Mouse (Mus musculus) heart, postnatal 0 days (tissue): ENCODE measurements around the gene Uhrf1. TPM values are rescaled to one million over a fixed set of nuclear protein-coding genes. Genes with fewer than 3 reads are reported as not detected.
A peak's percentile ranks its signal among the peaks of the same experiment; 100 is the strongest.

Experiments
- ATAC-seq: fragments of 200-750 bp; cut with Nextera tagmentation; 2 replicates; pipeline ENCODE4 v1.8.0; 2017; ENCODE audit warnings: low read depth, moderate number of reproducible peaks, moderate library complexity; ENCODE audit not compliant: insufficient read depth
- DNase-seq: peaks from one replicate; pipeline ENCODE4 v3.0.0-alpha.2; 2016; ENCODE audit warnings: low spot score
- H3K27ac ChIP-seq: fragments of 300-500 bp; sonication (generic); 2 replicates; pipeline ENCODE4 v1.5.1; 2014; ENCODE audit warnings: low read depth, mild to moderate bottlenecking
- H3K27me3 ChIP-seq: fragments of 300-500 bp; sonication (generic); 2 replicates; pipeline ENCODE4 v1.6.1; 2014; ENCODE audit warnings: low read length, mixed read lengths; ENCODE audit not compliant: control insufficient read depth, insufficient read depth
- H3K36me3 ChIP-seq: fragments of 300-500 bp; sonication (generic); replicated peaks from 2 replicates; pipeline ENCODE4 v1.6.1; 2014; ENCODE audit warnings: low read length, mixed read lengths; ENCODE audit not compliant: control insufficient read depth, insufficient read depth
- H3K4me1 ChIP-seq: fragments of 300-500 bp; sonication (generic); 2 replicates; pipeline ENCODE4 v1.6.1; 2014; ENCODE audit warnings: antibody characterized with exemption; ENCODE audit not compliant: control insufficient read depth, insufficient read depth
- H3K4me2 ChIP-seq: fragments of 300-500 bp; sonication (generic); 2 replicates; pipeline ENCODE4 v1.6.1; 2014; ENCODE audit warnings: low read depth, mild to moderate bottlenecking, low read length, moderate library complexity
- H3K4me3 ChIP-seq: fragments of 300-500 bp; sonication (generic); 2 replicates; pipeline ENCODE4 v1.5.1; 2014; ENCODE audit warnings: low read depth, low read length
- H3K9ac ChIP-seq: fragments of 300-500 bp; sonication (generic); replicated peaks from 2 replicates; pipeline ENCODE4 v1.6.1; 2014; ENCODE audit warnings: low read depth, low read length, mixed read lengths
- H3K9me3 ChIP-seq: fragments of 300-500 bp; sonication (generic); replicated peaks from 2 replicates; pipeline ENCODE4 v1.6.1; 2016; ENCODE audit warnings: low read length; ENCODE audit not compliant: control insufficient read depth
- CTCF ChIP-seq: IDR thresholded peaks from 2 replicates; pipeline ENCODE4 v1.5.1; 2016; ENCODE audit warnings: antibody characterized with exemption, control low read depth, low read depth
- EP300 ChIP-seq: IDR thresholded peaks from 2 replicates; pipeline ENCODE4 v1.6.1; 2016; ENCODE audit warnings: antibody characterized with exemption, low read depth
- WGBS: fragments of 180-500 bp; shearing (Covaris S2); extraction: QIAGEN DNeasy Blood & Tissue Kit; methylation state at CpG from one replicate; pipeline ENCODE4 v1.1.7; 2014; 5-methylcytosine and 5-hydroxymethylcytosine counted together
- polyA plus RNA-seq: library from polyadenylated mRNA; unstranded; fragments of >200 nt; fragmentation: Nextera tagmentation; extraction: Ambion mirVana; gene quantifications from 2 replicates; pipeline ENCODE4 v1.2.1, GENCODE M21; 2015
- total RNA-seq: library from RNA; depleted of rRNA; stranded (reverse); fragments of >200 nt; gene quantifications from 2 replicates; pipeline ENCODE4 v1.2.3, GENCODE M21; 2014; ENCODE audit warnings: low replicate concordance

The Uhrf1 gene
- total and polyA plus RNA-seq, 2 experiments from 2014 or later = 13.2 to 26.8 TPM

GRCm38 (mm10) chr17:56359864-56360263, 56.7 kb downstream of the Uhrf1 start:
- no peak overlapping the region for H3K4me2 ChIP-seq
- no peaks in the 10 kb centered on the region for H3K27me3 ChIP-seq
- H3K27ac ChIP-seq = no peak overlapping the region
- DNase-seq (no peak), ATAC-seq (no peak)
- H3K4me1 ChIP-seq = no peaks in the 10 kb centered on the region
- TF ChIP-seq EP300 (no peak), CTCF (no peak)
- peaks cover 47% of the 10 kb centered on the region for H3K36me3 ChIP-seq
- H3K4me3 ChIP-seq = no peak overlapping the region
- no peaks in the 10 kb centered on the region for H3K9me3 ChIP-seq
- no peak overlapping the region for H3K9ac ChIP-seq
- 74% methylated on average over 1 of the region's 1 CpGs for WGBS

DNA sequence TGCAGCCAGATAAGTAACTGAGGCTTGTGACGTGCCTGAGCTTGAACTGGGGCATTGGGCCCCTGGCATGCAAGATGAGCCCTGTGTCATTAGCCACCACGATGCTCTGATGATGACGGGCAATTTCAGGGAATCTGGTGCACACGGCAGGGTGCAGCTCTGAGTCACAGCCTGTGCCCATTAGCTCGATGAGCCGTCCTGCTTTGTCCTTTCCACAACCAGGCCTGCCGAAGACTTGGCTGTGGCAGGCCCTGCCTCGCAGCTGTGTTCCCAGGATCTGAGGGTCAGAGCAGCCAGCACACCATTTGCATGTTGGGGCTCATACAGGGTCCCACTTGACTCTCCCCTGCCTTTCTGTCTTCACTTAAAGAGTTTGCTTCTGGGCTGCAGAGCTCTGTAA, 57.3 kb downstream of the Uhrf1 start:
- H3K9ac ChIP-seq = no peak overlapping the region
- no peaks in the 10 kb centered on the region for H3K27me3 ChIP-seq
- peaks cover 47% of the 10 kb centered on the region for H3K36me3 ChIP-seq
- no peak for DNase-seq
- H3K9me3 ChIP-seq = no peaks in the 10 kb centered on the region
- TF ChIP-seq CTCF (no peak), EP300 (no peak)
- H3K27ac ChIP-seq = no peak overlapping the region
- ATAC-seq = no peak
- WGBS = 64% methylated on average over 8 of the region's 8 CpGs
- H3K4me2 ChIP-seq = no peak overlapping the region
- H3K4me3 ChIP-seq = no peak overlapping the region
- H3K4me1 ChIP-seq = 0 out of 2 replicates have a peak, but pooled peaks cover under 1% of the 10 kb centered on the region

GRCm38 (mm10) chr17:56361542-56361941, 58.4 kb downstream of the Uhrf1 start:
- Histone ChIP-seq H3K36me3 (peaks cover 36% of the 10 kb centered on the region), H3K9me3 (no peaks in the 10 kb centered on the region), H3K4me1 (peaks cover 8% of the 10 kb centered on the region; the same call in 1 of the 2 replicates), H3K27me3 (no peaks in the 10 kb centered on the region), H3K9ac (no peak overlapping the region), H3K4me3 (no peak overlapping the region), H3K27ac (no peak overlapping the region), H3K4me2 (no peak overlapping the region)
- no peak for TF ChIP-seq EP300
- no peak for TF ChIP-seq CTCF
- 90% methylated on average over 2 of the region's 2 CpGs for WGBS
- DNase-seq (no peak), ATAC-seq (no peak)

DNA sequence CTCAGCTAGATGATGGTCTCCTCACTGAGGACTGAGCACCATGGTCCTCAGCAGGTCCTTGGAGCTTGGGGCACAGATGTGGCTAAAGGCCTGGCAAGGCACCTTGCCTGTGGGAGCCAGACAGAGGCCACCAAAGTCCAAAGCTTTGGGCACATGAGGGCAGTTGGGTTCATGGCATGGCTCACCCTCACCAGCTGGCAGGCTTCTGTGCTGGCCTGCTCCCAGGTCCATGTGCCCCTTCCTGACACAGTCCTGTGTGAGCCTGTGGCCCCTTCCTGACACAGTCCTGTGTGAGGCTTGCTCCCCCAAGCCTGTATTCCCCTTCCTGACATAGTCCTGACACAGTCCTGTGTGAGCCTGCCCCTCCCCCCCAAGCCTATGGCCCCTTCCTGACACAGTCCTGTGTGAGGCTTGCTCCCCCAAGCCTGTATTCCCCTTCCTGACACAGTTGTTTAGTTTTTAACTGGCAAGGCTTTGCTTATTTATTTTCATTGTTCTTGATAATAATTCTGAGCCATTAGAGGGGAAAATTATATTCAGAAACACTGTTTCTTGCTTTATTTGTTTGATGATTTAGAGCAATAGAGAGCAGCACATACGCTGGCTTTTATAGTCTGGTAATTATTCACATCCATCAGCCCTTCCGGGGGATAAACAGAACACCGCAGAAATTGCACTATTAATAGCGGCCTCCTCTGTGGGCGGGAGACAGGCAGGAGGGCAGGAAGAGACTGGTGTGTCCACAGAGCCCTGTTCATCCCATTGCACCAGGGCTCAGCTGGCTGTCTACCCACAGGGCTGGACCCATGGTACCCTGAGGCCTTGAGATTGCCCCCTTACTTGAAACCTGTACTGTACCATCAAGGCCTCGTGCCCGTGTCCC, 62.9 kb downstream of the Uhrf1 start:
- TF ChIP-seq CTCF (no peak), EP300 (no peak)
- no peak for DNase-seq
- Histone ChIP-seq H3K27ac (no peak overlapping the region), H3K9me3 (no peaks in the 10 kb centered on the region), H3K36me3 (peaks cover 39% of the 10 kb centered on the region), H3K9ac (no peak overlapping the region), H3K4me1 (peaks cover 8% of the 10 kb centered on the region; the same call in 1 of the 2 replicates), H3K4me2 (no peak overlapping the region), H3K4me3 (no peak overlapping the region), H3K27me3 (no peaks in the 10 kb centered on the region)
- 24% methylated on average over 7 of the region's 7 CpGs for WGBS
- ATAC-seq = peak; percentile 25; the same call in 1 of the 2 replicates

- TF ChIP-seq EP300 (no peak), CTCF (no peak)
- DNase-seq = no peak
- H3K4me1 ChIP-seq = peaks cover 8% of the 10 kb centered on the region; the same call in 1 of the 2 replicates
- H3K9me3 ChIP-seq = no peaks in the 10 kb centered on the region
- no peak for ATAC-seq
- 89% methylated on average over 6 of the region's 6 CpGs for WGBS
- H3K4me3 ChIP-seq = no peak overlapping the region
- no peak overlapping the region for H3K9ac ChIP-seq
- H3K27me3 ChIP-seq = no peaks in the 10 kb centered on the region
- no peak overlapping the region for H3K4me2 ChIP-seq
- no peak overlapping the region for H3K27ac ChIP-seq
- peaks cover 52% of the 10 kb centered on the region for H3K36me3 ChIP-seq
Observed at GRCm38 (mm10) chr17:56368291-56368790, 65.2 kb downstream of the Uhrf1 start.
